Mouse (Mus musculus) lung, adult 2 months (tissue): ENCODE results near the gene Soga1.
A peak's percentile ranks its signal among the peaks of the same experiment; 100 is the strongest.

Experiments used
- CTCF ChIP-seq: fragments of 200-500 bp; IDR thresholded peaks from 2 replicates; pipeline ENCODE4 v1.5.1; 2011; ENCODE audit warnings: mild to moderate bottlenecking, low read length, control low read depth; ENCODE audit not compliant: insufficient read depth
- POLR2A ChIP-seq: fragments of 200-500 bp; IDR thresholded peaks from 2 replicates; pipeline ENCODE4 v1.6.1; 2011; ENCODE audit warnings: low read depth, mild to moderate bottlenecking, control low read depth, low read length, borderline replicate concordance; ENCODE audit errors: extremely low read depth

GRCm38 (mm10) chr2:157128072-157128471, 49.0 kb upstream of the Soga1 start:
- peak; percentile 53; the same call in 1 of the 2 replicates for TF ChIP-seq CTCF
- TF ChIP-seq POLR2A, result no peak
